Mouse (Mus musculus): ENCODE measurements around the gene Cdh15.

Gene Cdh15

DNA sequence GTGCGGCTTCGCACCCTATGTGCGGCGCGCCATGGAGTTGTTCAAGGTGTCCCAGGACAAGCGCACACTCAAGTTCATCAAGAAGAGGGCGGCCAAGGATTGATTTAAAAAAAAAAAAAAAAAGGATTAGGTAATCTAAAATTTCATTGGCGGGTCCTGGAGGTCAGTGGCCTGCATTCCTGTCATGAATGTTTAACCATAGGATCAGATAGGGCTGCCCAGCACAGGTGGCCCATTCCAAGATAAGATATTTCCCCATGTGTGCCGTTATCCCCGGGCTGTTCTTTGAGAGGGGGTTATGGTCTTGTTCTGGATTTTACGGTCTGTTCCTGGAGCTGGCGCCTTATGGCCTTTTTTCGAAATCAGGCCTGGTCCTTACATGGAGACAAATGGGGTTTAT is 11.1 kb upstream of the Cdh15 start:
- 94% methylated on average over 13 of the region's 13 CpGs for WGBS

- WGBS = 71% methylated on average over 3 of the region's 3 CpGs
Measured at GRCm38 (mm10) chr8:122844161-122844560, 3.6 kb upstream of the Cdh15 start.

GRCm38 (mm10) chr8:122845662-122846061 is 2.1 kb upstream of the Cdh15 start:
- WGBS = 60% methylated on average over 4 of the region's 4 CpGs

- 85% methylated on average over 11 of the region's 11 CpGs for WGBS
Measured at GRCm38 (mm10) chr8:122849152-122849910, 1.6 kb downstream of the Cdh15 start.

GRCm38 (mm10) chr8:122850641-122851240 is 3.0 kb downstream of the Cdh15 start:
- WGBS = 84% methylated on average over 3 of the region's 3 CpGs

GRCm38 (mm10) chr8:122851692-122852545 is 4.2 kb downstream of the Cdh15 start:
- 88% methylated on average over 12 of the region's 12 CpGs for WGBS

- WGBS = 85% methylated on average over 1 of the region's 1 CpGs
Measured at GRCm38 (mm10) chr8:122852546-122852905, 4.8 kb downstream of the Cdh15 start.

DNA sequence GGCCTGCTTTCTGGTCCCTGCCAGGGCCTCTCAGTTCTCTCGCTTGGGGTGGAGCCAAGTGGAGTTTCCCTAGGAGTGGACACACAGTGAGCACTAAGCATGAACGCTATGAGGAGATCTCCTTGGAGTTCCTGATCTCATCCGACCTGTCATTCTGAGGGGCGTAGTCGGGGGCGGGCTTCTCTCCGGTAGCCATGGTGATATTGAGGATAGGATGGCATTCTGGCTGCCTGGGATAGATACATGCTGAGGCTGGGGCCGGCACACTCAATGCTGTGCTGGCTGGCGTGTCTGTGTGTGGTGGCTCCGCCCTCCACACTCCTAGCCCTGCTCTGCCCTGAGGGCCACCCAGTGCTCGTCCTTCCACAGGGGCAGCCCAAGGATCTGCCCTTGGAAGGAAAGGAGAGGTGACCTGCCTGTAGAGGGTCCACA is 5.6 kb downstream of the Cdh15 start:
- 19% methylated on average over 11 of the region's 11 CpGs for WGBS

GRCm38 (mm10) chr8:122854388-122854787 is 6.6 kb downstream of the Cdh15 start:
- WGBS = 89% methylated on average over 7 of the region's 7 CpGs

GRCm38 (mm10) chr8:122855123-122855522 is 7.4 kb downstream of the Cdh15 start:
- WGBS = 87% methylated on average over 4 of the region's 4 CpGs

DNA sequence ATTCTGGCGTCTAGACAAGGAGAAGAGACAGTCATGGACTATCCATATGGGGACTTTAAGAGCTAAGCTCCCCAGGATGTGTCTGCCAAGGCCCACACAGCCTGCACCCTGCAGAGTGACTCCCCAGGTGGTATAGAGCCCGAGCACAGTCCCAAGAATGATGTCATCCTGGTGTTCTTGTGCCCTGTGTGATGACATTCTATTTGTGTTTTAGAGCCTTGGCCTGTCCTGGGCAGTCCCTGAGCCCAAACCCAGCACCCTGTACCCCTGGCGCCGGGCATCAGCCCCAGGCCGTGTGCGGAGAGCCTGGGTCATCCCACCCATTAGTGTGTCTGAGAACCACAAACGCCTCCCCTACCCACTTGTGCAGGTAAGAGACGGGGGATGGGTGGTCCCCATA is 8.5 kb downstream of the Cdh15 start:
- WGBS = 87% methylated on average over 8 of the region's 8 CpGs

- 71% methylated on average over 13 of the region's 13 CpGs for WGBS
Measured at GRCm38 (mm10) chr8:122859843-122860242, 12.1 kb downstream of the Cdh15 start.

DNA sequence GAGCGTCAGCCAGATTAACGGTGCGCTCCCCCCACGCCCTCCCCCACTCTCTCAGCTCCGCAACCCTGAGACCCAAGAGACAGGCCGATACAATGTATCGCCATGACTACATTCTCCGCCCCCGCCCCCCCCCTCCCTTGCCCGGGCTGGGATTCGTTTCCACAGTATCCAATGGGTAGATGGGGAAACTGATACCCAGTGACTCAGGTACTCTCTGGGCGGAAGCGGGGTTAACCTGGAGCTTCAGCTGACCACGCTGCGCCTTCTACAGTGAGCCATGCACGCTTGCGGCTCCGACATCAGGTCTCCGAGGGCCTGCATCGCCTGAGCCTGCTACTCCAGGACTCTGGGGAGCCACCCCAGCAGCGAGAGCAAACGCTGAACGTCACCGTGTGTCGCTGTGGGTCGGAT is 17.0 kb downstream of the Cdh15 start:
- WGBS = 53% methylated on average over 26 of the region's 26 CpGs

- 55% methylated on average over 10 of the region's 10 CpGs for WGBS
Measured at GRCm38 (mm10) chr8:122865441-122865840, 17.7 kb downstream of the Cdh15 start.

DNA sequence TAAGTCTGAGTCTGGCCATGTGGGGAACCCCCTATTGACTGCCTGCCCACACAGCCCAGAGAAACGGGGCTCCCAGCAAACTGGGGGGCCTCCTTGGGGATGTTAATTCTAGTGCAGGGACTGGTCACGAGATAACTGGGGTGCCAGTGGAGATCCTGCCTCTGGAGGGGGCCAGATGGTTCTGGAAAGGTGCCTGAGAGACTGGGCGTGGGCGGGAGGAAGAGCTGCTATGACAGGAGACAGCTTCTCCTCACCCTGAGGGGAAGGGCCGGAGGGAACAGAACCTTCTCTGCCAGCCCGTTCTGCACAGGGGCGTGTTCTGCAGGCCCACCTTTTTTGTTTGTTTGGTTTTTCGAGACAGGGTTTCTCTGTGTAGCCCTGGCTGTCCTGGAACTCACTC is 18.5 kb downstream of the Cdh15 start:
- WGBS = 53% methylated on average over 8 of the region's 8 CpGs

DNA sequence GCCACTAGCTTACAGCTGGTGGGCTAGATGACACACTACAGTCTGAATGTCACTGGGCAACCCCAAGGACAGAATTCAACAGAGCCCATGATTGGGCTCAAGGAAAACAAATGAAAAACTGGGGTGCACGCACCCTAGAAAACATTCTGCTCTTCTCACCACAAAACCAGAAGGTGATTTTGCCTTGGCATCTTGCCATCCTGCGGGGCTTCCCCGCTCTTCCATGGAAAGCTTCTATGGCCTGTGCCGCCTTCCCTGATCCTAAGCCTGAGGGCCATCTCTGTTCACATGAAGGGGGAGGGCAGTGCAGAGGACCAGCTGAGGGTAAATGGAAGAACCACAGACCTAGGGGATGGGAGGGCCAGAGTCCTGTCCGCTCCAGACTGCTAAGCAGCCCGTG is 20.2 kb downstream of the Cdh15 start:
- 87% methylated on average over 6 of the region's 6 CpGs for WGBS

- 39% methylated on average over 31 of the region's 31 CpGs for WGBS
Measured at GRCm38 (mm10) chr8:122870377-122870863, 22.7 kb downstream of the Cdh15 start.

DNA sequence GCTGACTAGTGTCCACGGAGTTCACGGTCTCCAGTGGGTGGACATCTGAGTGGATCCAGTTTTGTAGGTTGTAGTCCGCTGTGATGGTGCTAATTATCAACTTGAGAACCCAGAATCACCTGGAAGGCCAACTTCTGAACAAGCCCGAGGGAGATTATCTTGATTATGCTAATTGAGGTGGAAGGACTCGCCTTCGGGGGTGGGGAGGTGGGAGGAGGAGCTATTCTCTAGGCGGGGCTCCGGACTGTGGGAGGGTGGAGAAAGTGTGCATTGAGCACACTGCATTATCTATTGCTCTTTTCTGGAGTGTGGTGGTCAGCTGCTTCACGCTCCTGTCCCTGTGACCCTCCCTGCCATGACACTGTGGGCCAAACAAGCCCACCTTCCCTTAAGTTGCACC is 23.9 kb downstream of the Cdh15 start:
- 66% methylated on average over 9 of the region's 9 CpGs for WGBS

GRCm38 (mm10) chr8:122873171-122873570 is 25.4 kb downstream of the Cdh15 start:
- 38% methylated on average over 6 of the region's 6 CpGs for WGBS

DNA sequence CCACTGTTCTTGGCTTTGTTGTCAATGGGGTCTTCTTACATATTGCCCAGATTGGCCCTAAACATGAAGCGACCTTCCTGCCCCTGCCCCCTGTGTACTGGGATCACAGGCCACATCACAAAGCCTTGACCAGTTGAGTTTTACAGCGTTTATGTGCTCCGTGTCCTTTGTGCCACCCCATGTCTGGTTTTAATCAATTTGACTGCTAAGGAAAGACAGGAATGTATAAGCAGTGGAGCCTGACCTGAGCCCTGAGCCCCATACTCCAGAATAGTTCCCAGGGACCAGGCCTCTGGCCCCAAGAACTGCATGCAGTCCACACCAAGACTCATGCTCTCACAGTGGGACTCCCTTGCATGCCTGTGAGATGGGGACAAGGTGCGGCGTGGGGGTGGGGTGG is 27.4 kb downstream of the Cdh15 start:
- WGBS = 87% methylated on average over 5 of the region's 5 CpGs

- WGBS = 84% methylated on average over 3 of the region's 3 CpGs
Measured at GRCm38 (mm10) chr8:122878231-122878630, 30.5 kb downstream of the Cdh15 start.

- WGBS = 68% methylated on average over 3 of the region's 3 CpGs
Measured at GRCm38 (mm10) chr8:122880302-122880701, 32.5 kb downstream of the Cdh15 start.
